Mouse (Mus musculus): ENCODE data around the gene Gm2974. TPM values are rescaled to one million over a fixed set of nuclear protein-coding genes. Genes with fewer than 3 reads are reported as not detected.

Gene Gm2974
- not detected for total RNA-seq (2023)

GRCm38 (mm10) chr14:4182491-4183210, at the start of gene Gm2974:
Gene Gm2974 (plus strand): TSS chr14:4182576.

GRCm38 (mm10) chr14:4164730-4165129, 17.6 kb upstream of the Gm2974 start, which contains the start of gene Gm3127:
Gene Gm3127 (plus strand): TSS chr14:4165030.

GRCm38 (mm10) chr14:4249331-4249730, 67.0 kb downstream of the Gm2974 start, which contains the start of gene Gm3138:
Gene Gm3138 (plus strand): TSS chr14:4249631.

Other genes with a start within 250 kb of the Gm2974 start
- gene Gm3095, start 219.0 kb upstream of the Gm2974 start, total RNA-seq (2023) = not detected
- not detected for gene Gm3099, start 184.2 kb upstream of the Gm2974 start, total RNA-seq (2023)
- not detected for gene Gm5796, start 158.6 kb upstream of the Gm2974 start, total RNA-seq (2023)
- gene Gm3115, start 98.5 kb upstream of the Gm2974 start, total RNA-seq (2023) = not detected
- gene Gm8108, start 72.0 kb upstream of the Gm2974 start, total RNA-seq (2023) = not detected
- gene Gm3127, start 17.5 kb upstream of the Gm2974 start, total RNA-seq (2023) = not detected
- gene Gm3138, start 67.1 kb downstream of the Gm2974 start, total RNA-seq (2023) = not detected
- gene Gm3149, start 134.7 kb downstream of the Gm2974 start, total RNA-seq (2023) = not detected
- gene 2610042L04Rik, start 152.2 kb downstream of the Gm2974 start, total RNA-seq (2023) = not detected
- gene Gm3159, start 214.9 kb downstream of the Gm2974 start, total RNA-seq (2023) = not detected
- gene Gm3164, start 232.9 kb downstream of the Gm2974 start, total RNA-seq (2023) = not detected
- 3.4 TPM for gene Gm3173, start 248.4 kb downstream of the Gm2974 start, total RNA-seq (2023)

Data from CD8-positive naive resting alpha-beta T cell, adult 57 days (primary cell).